Mouse (Mus musculus): ENCODE measurements around the gene Tarsl2. TPM values are rescaled to one million over a fixed set of nuclear protein-coding genes. Genes with fewer than 3 reads are reported as not detected.

Tarsl2 gene
- polyA plus RNA-seq, 1 experiment: 2.1 TPM

- no peak for DNase-seq (ENCODE audit: low read depth)
Observed at GRCm38 (mm10) chr7:65650662-65651061, 6.0 kb downstream of the Tarsl2 start.

- DNase-seq (ENCODE audit: low read depth): no peak
Observed at GRCm38 (mm10) chr7:65657490-65658120, 12.9 kb downstream of the Tarsl2 start.

- no peak for DNase-seq (ENCODE audit: low read depth)
Observed at GRCm38 (mm10) chr7:65663225-65663790, 18.6 kb downstream of the Tarsl2 start.

GRCm38 (mm10) chr7:65663886-65664285 is 19.2 kb downstream of the Tarsl2 start:
- no peak for DNase-seq (ENCODE audit: low read depth)

GRCm38 (mm10) chr7:65667491-65667890 is 22.8 kb downstream of the Tarsl2 start:
- DNase-seq (ENCODE audit: low read depth): no peak

- DNase-seq (ENCODE audit: low read depth): no peak
Observed at GRCm38 (mm10) chr7:65678050-65678449, 33.4 kb downstream of the Tarsl2 start.

- no peak for DNase-seq (ENCODE audit: low read depth)
Observed at GRCm38 (mm10) chr7:65678900-65679595, 34.4 kb downstream of the Tarsl2 start.

- DNase-seq (ENCODE audit: low read depth): no peak
Observed at GRCm38 (mm10) chr7:65681166-65681565, 36.5 kb downstream of the Tarsl2 start.

- DNase-seq (ENCODE audit: low read depth): no peak
Observed at GRCm38 (mm10) chr7:65684256-65684835, 39.6 kb downstream of the Tarsl2 start.

GRCm38 (mm10) chr7:65686664-65687063 is 42.0 kb downstream of the Tarsl2 start:
- no peak for DNase-seq (ENCODE audit: low read depth)

GRCm38 (mm10) chr7:65690869-65691268 is 46.2 kb downstream of the Tarsl2 start, which contains the start of gene Tm2d3:
Gene Tm2d3 (plus strand): TSS chr7:65691169.
- DNase-seq (ENCODE audit: low read depth): no peak

GRCm38 (mm10) chr7:65691929-65692605 is 47.4 kb downstream of the Tarsl2 start:
- no peak for DNase-seq (ENCODE audit: low read depth)

- DNase-seq (ENCODE audit: low read depth): no peak
Observed at GRCm38 (mm10) chr7:65692883-65693282, 48.2 kb downstream of the Tarsl2 start.

- no peak for DNase-seq (ENCODE audit: low read depth)
Observed at GRCm38 (mm10) chr7:65693301-65693821, 48.7 kb downstream of the Tarsl2 start.

GRCm38 (mm10) chr7:65696450-65696849 is 51.8 kb downstream of the Tarsl2 start:
- DNase-seq (ENCODE audit: low read depth): no peak

- DNase-seq (ENCODE audit: low read depth): no peak
Observed at GRCm38 (mm10) chr7:65702076-65702475, 57.4 kb downstream of the Tarsl2 start.

- DNase-seq (ENCODE audit: low read depth): no peak
Observed at GRCm38 (mm10) chr7:65704818-65705242, 60.1 kb downstream of the Tarsl2 start.

GRCm38 (mm10) chr7:65708506-65708905 is 63.8 kb downstream of the Tarsl2 start:
- DNase-seq (ENCODE audit: low read depth): no peak

- DNase-seq (ENCODE audit: low read depth): no peak
Observed at GRCm38 (mm10) chr7:65710301-65710700, 65.6 kb downstream of the Tarsl2 start.

GRCm38 (mm10) chr7:65713782-65714181 is 69.1 kb downstream of the Tarsl2 start:
- DNase-seq (ENCODE audit: low read depth): no peak

- no peak for DNase-seq (ENCODE audit: low read depth)
Observed at GRCm38 (mm10) chr7:65714304-65714703, 69.6 kb downstream of the Tarsl2 start.

- no peak for DNase-seq (ENCODE audit: low read depth)
Observed at GRCm38 (mm10) chr7:65734024-65734423, 89.3 kb downstream of the Tarsl2 start.
